Mouse (Mus musculus) liver, postnatal 0 days (tissue): ENCODE measurements at regions not wholly inside any gene's neighbourhood (a gene's known extent, or its start where the extent isn't known, plus 50 kb on each side); places are given as distances from the start of the nearest gene placed in this dataset.

ENCODE experiments used
- ATAC-seq: fragments of 200-750 bp; cut with Nextera tagmentation; 2 replicates; pipeline ENCODE4 v1.8.0; 2017; ENCODE audit warnings: mild to moderate bottlenecking, moderate library complexity
- DNase-seq: peaks from one replicate; pipeline ENCODE4 v3.0.0-alpha.2; 2016
- H3K27ac ChIP-seq: fragments of 300-500 bp; sonication (generic); 2 replicates; pipeline ENCODE4 v1.5.1; 2014; ENCODE audit warnings: antibody characterized with exemption, moderate library complexity, mild to moderate bottlenecking, low read depth
- H3K27me3 ChIP-seq: fragments of 300-500 bp; sonication (generic); 2 replicates; pipeline ENCODE4 v1.6.1; 2014; ENCODE audit warnings: low read length, control low read depth, mixed read lengths; ENCODE audit not compliant: insufficient read depth
- H3K36me3 ChIP-seq: fragments of 300-500 bp; sonication (generic); replicated peaks from 2 replicates; pipeline ENCODE4 v1.6.1; 2014; ENCODE audit warnings: mild to moderate bottlenecking, control low read depth, low read length, moderate library complexity, mixed read lengths; ENCODE audit not compliant: insufficient read depth
- H3K4me1 ChIP-seq: fragments of 300-500 bp; sonication (generic); 2 replicates; pipeline ENCODE4 v1.6.1; 2014; ENCODE audit warnings: antibody characterized with exemption, mild to moderate bottlenecking, control low read depth; ENCODE audit not compliant: insufficient read depth
- H3K4me2 ChIP-seq: fragments of 300-500 bp; sonication (generic); 2 replicates; pipeline ENCODE4 v1.6.1; 2014; ENCODE audit warnings: low read depth, mild to moderate bottlenecking, low read length, moderate library complexity, mixed read lengths
- H3K4me3 ChIP-seq: fragments of 300-500 bp; sonication (generic); 2 replicates; pipeline ENCODE4 v1.5.1; 2014; ENCODE audit warnings: low read depth, low read length
- H3K9ac ChIP-seq: fragments of 300-500 bp; sonication (generic); replicated peaks from 2 replicates; pipeline ENCODE4 v1.6.1; 2014; ENCODE audit warnings: mild to moderate bottlenecking, moderate library complexity
- H3K9me3 ChIP-seq: fragments of 300-500 bp; sonication (generic); 2 replicates; pipeline ENCODE4 v1.6.1; 2016; ENCODE audit warnings: mild to moderate bottlenecking, control low read depth, low read length, mixed read lengths
- CTCF ChIP-seq: sonication (generic); IDR thresholded peaks from 2 replicates; pipeline ENCODE4 v1.5.1; 2016; ENCODE audit warnings: antibody characterized with exemption, low read depth
- EP300 ChIP-seq: IDR thresholded peaks from 2 replicates; pipeline ENCODE4 v1.6.1; 2016; ENCODE audit warnings: antibody characterized with exemption, low read depth, mild to moderate bottlenecking
- WGBS: fragments of 180-500 bp; shearing (Covaris S2); extraction: QIAGEN DNeasy Blood & Tissue Kit; methylation state at CpG from one replicate; pipeline ENCODE4 v1.1.7; 2014; ENCODE audit not compliant: insufficient replicate concordance; 5-methylcytosine and 5-hydroxymethylcytosine counted together

DNA sequence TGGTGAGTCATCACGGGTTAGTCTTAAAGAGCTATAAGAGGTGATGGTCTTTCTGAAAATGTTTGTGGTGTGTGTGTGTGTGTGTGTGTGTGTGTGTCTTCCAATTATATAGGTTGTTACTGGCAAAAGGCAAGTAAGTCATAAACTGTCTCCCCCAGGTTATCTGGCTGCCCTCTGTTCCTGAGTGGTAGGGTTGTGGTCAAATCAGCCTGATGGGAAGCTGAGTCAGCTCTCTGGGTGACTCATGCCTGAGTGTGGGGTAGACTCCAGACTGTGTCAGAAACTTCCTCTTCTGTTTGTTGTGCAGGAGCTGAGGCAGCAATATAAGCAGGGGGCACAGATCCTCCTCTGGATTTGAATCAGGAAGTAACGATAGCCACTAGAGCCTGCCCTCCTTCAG, 656.8 kb upstream of the Tgif2lx2 start:
- Histone ChIP-seq H3K36me3 (no peaks in the 10 kb centered on the region), H3K4me1 (no peaks in the 10 kb centered on the region), H3K27me3 (no peaks in the 10 kb centered on the region), H3K27ac (no peak overlapping the region), H3K4me3 (no peak overlapping the region), H3K9me3 (no peaks in the 10 kb centered on the region), H3K9ac (no peak overlapping the region), H3K4me2 (no peak overlapping the region)
- ATAC-seq: peak; percentile 73
- TF ChIP-seq EP300: no peak
- no peak for TF ChIP-seq CTCF
- DNase-seq: no peak
- WGBS: 58% methylated on average over 2 of the region's 2 CpGs
